ENCODE assay signal across 12 mouse cellular contexts in genomic region chr11:76260208-76261050, GRCm38 (mm10). TPM values are rescaled to one million over a fixed set of nuclear protein-coding genes. Genes with fewer than 3 reads are reported as not detected.
DNase-seq lines count a peak whose midpoint lies in the region; ATAC-seq and TF ChIP-seq lines count a peak whose summit lies in the region.
"Had no signal": no experiment of that assay in that cellular context is flagged by ENCODE, and none has a peak within 500 bp of the region (broad histone marks: within the 10 kb centered on the region; RNA-seq: fewer than 3 reads in every experiment).

No protein-coding gene starts in this region.

- 56% methylated on average over 10 of the region's 10 CpGs for WGBS in embryonic facial prominence, embryonic 10.5 days
- WGBS in hindbrain, embryonic 11.5 days: 39% methylated on average over 10 of the region's 10 CpGs
- WGBS in midbrain, embryonic 16.5 days: 31% methylated on average over 10 of the region's 10 CpGs
- 77% methylated on average over 10 of the region's 10 CpGs for WGBS in lung, postnatal 0 days
- WGBS in kidney, adult 2 months: 86% methylated on average over 10 of the region's 10 CpGs

- H3K4me1 ChIP-seq in embryonic facial prominence, embryonic 10.5 days: peaks cover 93% of the 10 kb centered on the region
- peaks cover 32% of the 10 kb centered on the region for H3K4me1 ChIP-seq in hindbrain, embryonic 11.5 days (replicated peaks; ENCODE audit: control insufficient read depth, insufficient read depth, low read length)
- H3K4me1 ChIP-seq in midbrain, embryonic 16.5 days (ENCODE audit: control insufficient read depth, insufficient read depth, low read length): peaks cover 19% of the 10 kb centered on the region
- no peaks in the 10 kb centered on the region for H3K4me1 ChIP-seq in lung, postnatal 0 days (ENCODE audit: insufficient read depth, low read depth, low read length)
- peaks cover under 1% of the 10 kb centered on the region; the same call in 1 of the 2 replicates for H3K4me1 ChIP-seq in kidney, adult 2 months (ENCODE audit: control insufficient read depth, insufficient read depth, low read length)
- H3K4me1 ChIP-seq: liver, embryonic 15.5 days had no signal

- no peak for ATAC-seq in hindbrain, embryonic 11.5 days (ENCODE audit: low FRiP score)
- ATAC-seq in midbrain, embryonic 16.5 days: peak; percentile 29; the same call in 1 of the 2 replicates
- ATAC-seq in lung, postnatal 0 days: no peak

- DNase-seq in cerebellum, postnatal 36 days: peak; percentile 28 to 42
- DNase-seq in cerebellum, adult 9-11 months: no peak
- DNase-seq in embryonic facial prominence, embryonic 10.5 days (ENCODE audit: low spot score): no peak
- no peak for DNase-seq in hindbrain, embryonic 11.5 days (ENCODE audit: low spot score)
- no peak for DNase-seq in lung, postnatal 0 days (ENCODE audit: low spot score)
- no peak for DNase-seq in kidney, adult 2 months
- DNase-seq in testis, postnatal 14 days (ENCODE audit: low spot score): no peak
- DNase-seq: embryo, embryonic 11 days; heart, postnatal 14 days had no signal

- H3K36me3 ChIP-seq in embryonic facial prominence, embryonic 10.5 days (replicated peaks): peaks cover 45% of the 10 kb centered on the region
- no peaks in the 10 kb centered on the region for H3K36me3 ChIP-seq in hindbrain, embryonic 11.5 days (ENCODE audit: control insufficient read depth, insufficient read depth, low read length)
- no peaks in the 10 kb centered on the region for H3K36me3 ChIP-seq in midbrain, embryonic 16.5 days (ENCODE audit: control insufficient read depth, insufficient read depth, low read length)
- no peaks in the 10 kb centered on the region for H3K36me3 ChIP-seq in lung, postnatal 0 days (ENCODE audit: insufficient read depth, low read length)
- H3K36me3 ChIP-seq in kidney, adult 2 months (ENCODE audit: control insufficient read depth, insufficient read depth, low read length): no peaks in the 10 kb centered on the region
- H3K36me3 ChIP-seq: liver, embryonic 15.5 days had no signal

- no peak for TF ChIP-seq POLR2A in kidney, adult 2 months (IDR thresholded peaks at IDR 0.05; ENCODE audit: low read depth, low read length)

- H3K9me3 ChIP-seq in embryonic facial prominence, embryonic 10.5 days: no peaks in the 10 kb centered on the region
- H3K9me3 ChIP-seq in hindbrain, embryonic 11.5 days (ENCODE audit: control insufficient read depth, low read length): no peaks in the 10 kb centered on the region
- no peaks in the 10 kb centered on the region for H3K9me3 ChIP-seq in midbrain, embryonic 16.5 days (replicated peaks; ENCODE audit: control insufficient read depth, low read length, poor library complexity, severe bottlenecking)
- no peaks in the 10 kb centered on the region for H3K9me3 ChIP-seq in lung, postnatal 0 days (ENCODE audit: low read length)
- H3K9me3 ChIP-seq: liver, embryonic 15.5 days had no signal

- H3K4me2 ChIP-seq in hindbrain, embryonic 11.5 days (replicated peaks; ENCODE audit: low read depth, low read length): no peak overlapping the region; the same call in 1 of the 2 replicates
- 0 out of 2 replicates have a peak overlapping the region, but pooled peaks have one; percentile 15 for H3K4me2 ChIP-seq in midbrain, embryonic 16.5 days (ENCODE audit: low read length)
- H3K4me2 ChIP-seq in lung, postnatal 0 days (replicated peaks; ENCODE audit: low read depth, low read length): no peak overlapping the region
- H3K4me2 ChIP-seq: liver, embryonic 15.5 days had no signal

- peak overlapping the region; percentile 17; the same call in 1 of the 2 replicates for H3K9ac ChIP-seq in hindbrain, embryonic 11.5 days (ENCODE audit: low read depth, low read length)
- H3K9ac ChIP-seq in midbrain, embryonic 16.5 days (ENCODE audit: low read depth, low read length): 0 out of 2 replicates have a peak overlapping the region, but pooled peaks have one; percentile 23
- no peak overlapping the region for H3K9ac ChIP-seq in lung, postnatal 0 days (replicated peaks; ENCODE audit: low read depth)
- H3K9ac ChIP-seq: liver, embryonic 15.5 days had no signal

- H3K4me3 ChIP-seq in embryonic facial prominence, embryonic 10.5 days: no peak overlapping the region
- no peak overlapping the region for H3K4me3 ChIP-seq in hindbrain, embryonic 11.5 days (ENCODE audit: low read depth, low read length)
- no peak overlapping the region for H3K4me3 ChIP-seq in midbrain, embryonic 16.5 days (ENCODE audit: low read depth, low read length)
- no peak overlapping the region for H3K4me3 ChIP-seq in lung, postnatal 0 days (ENCODE audit: low read depth, low read length)
- H3K4me3 ChIP-seq in kidney, adult 2 months (ENCODE audit: insufficient read depth, low read depth, low read length): no peak overlapping the region
- H3K4me3 ChIP-seq: liver, embryonic 15.5 days had no signal

- no peak for TF ChIP-seq EP300 in lung, postnatal 0 days (IDR thresholded peaks at IDR 0.05)

- H3K27me3 ChIP-seq in embryonic facial prominence, embryonic 10.5 days (replicated peaks; ENCODE audit: low read depth, poor library complexity, severe bottlenecking): peaks cover 3% of the 10 kb centered on the region; the same call in 1 of the 2 replicates
- no peaks in the 10 kb centered on the region for H3K27me3 ChIP-seq in hindbrain, embryonic 11.5 days (ENCODE audit: control insufficient read depth, insufficient read depth, low read length)
- no peaks in the 10 kb centered on the region for H3K27me3 ChIP-seq in midbrain, embryonic 16.5 days (ENCODE audit: control insufficient read depth, insufficient read depth, low read depth, low read length)
- H3K27me3 ChIP-seq in lung, postnatal 0 days (replicated peaks; ENCODE audit: insufficient read depth, low read length): no peaks in the 10 kb centered on the region
- no peaks in the 10 kb centered on the region for H3K27me3 ChIP-seq in kidney, adult 2 months (replicated peaks; ENCODE audit: control insufficient read depth, insufficient read depth, low read length)
- H3K27me3 ChIP-seq: liver, embryonic 15.5 days had no signal

- TF ChIP-seq CTCF in lung, postnatal 0 days (IDR thresholded peaks at IDR 0.05): no peak
- no peak for TF ChIP-seq CTCF in kidney, adult 2 months (conservative IDR thresholded peaks at IDR 0.05; ENCODE audit: insufficient read depth, insufficient read length, low read depth, low read length)

- peak overlapping the region; percentile 58 for H3K27ac ChIP-seq in embryonic facial prominence, embryonic 10.5 days (replicated peaks)
- peak overlapping the region; percentile 49 for H3K27ac ChIP-seq in hindbrain, embryonic 11.5 days (ENCODE audit: low read depth, low read length)
- H3K27ac ChIP-seq in midbrain, embryonic 16.5 days (ENCODE audit: low read length): no peak overlapping the region
- no peak overlapping the region for H3K27ac ChIP-seq in lung, postnatal 0 days (ENCODE audit: low read length)
- H3K27ac ChIP-seq in kidney, adult 2 months (ENCODE audit: insufficient read depth, low read depth, low read length): no peak overlapping the region
- H3K27ac ChIP-seq: liver, embryonic 15.5 days had no signal

RNA-seq across cellular contexts. Expression of gene Glod4, which starts 16.9 kb away (rescaled TPM):
- polyA plus RNA-seq in embryonic facial prominence, embryonic 10.5 days (2016; fragmentation: Nextera tagmentation; extraction: Ambion mirVana): 136 and 142 TPM in 2 replicates
- 132 and 140 TPM in 2 replicates for polyA plus RNA-seq in hindbrain, embryonic 11.5 days (2014; fragmentation: Nextera tagmentation; extraction: Ambion mirVana)
- polyA plus RNA-seq in midbrain, embryonic 16.5 days (2015; fragmentation: Nextera tagmentation; extraction: Ambion mirVana): 121 and 123 TPM in 2 replicates
- 85.9 and 99.6 TPM in 2 replicates for polyA plus RNA-seq in lung, postnatal 0 days (2015; fragmentation: Nextera tagmentation; extraction: Ambion mirVana)
- polyA plus RNA-seq in kidney, adult 2 months (2012; rRNA removed): 16.2 and 28.0 TPM in 2 replicates

RNA-seq across cellular contexts. Expression of gene Mrm3, which starts 16.9 kb away (rescaled TPM):
- polyA plus RNA-seq in embryonic facial prominence, embryonic 10.5 days (2016; fragmentation: Nextera tagmentation; extraction: Ambion mirVana): 26.1 and 28.8 TPM in 2 replicates
- polyA plus RNA-seq in hindbrain, embryonic 11.5 days (2014; fragmentation: Nextera tagmentation; extraction: Ambion mirVana): 21.9 and 22.4 TPM in 2 replicates
- 25.4 and 26.5 TPM in 2 replicates for polyA plus RNA-seq in midbrain, embryonic 16.5 days (2015; fragmentation: Nextera tagmentation; extraction: Ambion mirVana)
- 7.7 and 8.0 TPM in 2 replicates for polyA plus RNA-seq in lung, postnatal 0 days (2015; fragmentation: Nextera tagmentation; extraction: Ambion mirVana)
- polyA plus RNA-seq in kidney, adult 2 months (2012; rRNA removed): 8.7 and 9.3 TPM in 2 replicates

RNA-seq across cellular contexts. Expression of gene Gemin4, which starts 43.0 kb away (rescaled TPM):
- 53.9 and 58.9 TPM in 2 replicates for polyA plus RNA-seq in embryonic facial prominence, embryonic 10.5 days (2016; fragmentation: Nextera tagmentation; extraction: Ambion mirVana)
- polyA plus RNA-seq in hindbrain, embryonic 11.5 days (2014; fragmentation: Nextera tagmentation; extraction: Ambion mirVana): 31.4 and 36.8 TPM in 2 replicates
- polyA plus RNA-seq in midbrain, embryonic 16.5 days (2015; fragmentation: Nextera tagmentation; extraction: Ambion mirVana): 13.8 and 15.4 TPM in 2 replicates
- polyA plus RNA-seq in lung, postnatal 0 days (2015; fragmentation: Nextera tagmentation; extraction: Ambion mirVana): 8.8 and 13.8 TPM in 2 replicates
- polyA plus RNA-seq in kidney, adult 2 months (2012; rRNA removed): 5.1 TPM in 2 replicates

RNA-seq across cellular contexts. Expression of gene Dbil5, which starts 43.0 kb away (rescaled TPM):
- polyA plus RNA-seq in embryonic facial prominence, embryonic 10.5 days (2016; fragmentation: Nextera tagmentation; extraction: Ambion mirVana): 0.75 and 0.83 TPM in 2 replicates
- 0.66 TPM in 1 of 2 replicates, not detected in the other for polyA plus RNA-seq in hindbrain, embryonic 11.5 days (2014; fragmentation: Nextera tagmentation; extraction: Ambion mirVana)
- 0.40 and 1.0 TPM in 2 replicates for polyA plus RNA-seq in midbrain, embryonic 16.5 days (2015; fragmentation: Nextera tagmentation; extraction: Ambion mirVana)
- 0.77 and 0.87 TPM in 2 replicates for polyA plus RNA-seq in lung, postnatal 0 days (2015; fragmentation: Nextera tagmentation; extraction: Ambion mirVana)
- polyA plus RNA-seq in kidney, adult 2 months (2012; rRNA removed): 0.58 and 1.1 TPM in 2 replicates
- polyA plus RNA-seq: small intestine, adult 2 months had no signal

Comparison
In these comparisons a context has a peak if more than half of its experiments do, and no peak if none do; other contexts are left out.
1. DNase-seq: peak in cerebellum, postnatal 36 days (2 of 2); none in cerebellum, adult 9-11 months (single experiment), embryonic facial prominence, embryonic 10.5 days (single experiment), hindbrain, embryonic 11.5 days (single experiment), lung, postnatal 0 days (single experiment), kidney, adult 2 months (single experiment) and testis, postnatal 14 days (single experiment).
2. H3K27ac ChIP-seq: peak in embryonic facial prominence, embryonic 10.5 days (single experiment) and hindbrain, embryonic 11.5 days (single experiment); none in midbrain, embryonic 16.5 days (single experiment), lung, postnatal 0 days (single experiment) and kidney, adult 2 months (single experiment).